Comparison of ENCODE assay signal across 8 mouse cellular contexts in genomic region chr2:153492573-153493392, GRCm38 (mm10). TPM values are rescaled to one million over a fixed set of nuclear protein-coding genes. Genes with fewer than 3 reads are reported as not detected.
DNase-seq lines count a peak whose midpoint lies in the region; ATAC-seq and TF ChIP-seq lines count a peak whose summit lies in the region.

4930404H24Rik (plus strand) TSS chr2:153492790.

- TF ChIP-seq POLR2A in cerebellum, adult 2 months (IDR thresholded peaks at IDR 0.05; ENCODE audit: borderline replicate concordance, insufficient read depth, low read length), result peak; percentile 77; the same call in 1 of the 2 replicates

- H3K4me2 ChIP-seq in forebrain, embryonic 16.5 days (ENCODE audit: low read length), result peak within 1 kb of the TSS; percentile 92
- peak within 1 kb of the TSS; percentile 78 for H3K4me2 ChIP-seq in hindbrain, embryonic 14.5 days (replicated peaks)

- no peaks in the 10 kb centered on the region for H3K27me3 ChIP-seq in cerebellum, adult 2 months (ENCODE audit: control insufficient read depth, insufficient read depth, low read length)
- H3K27me3 ChIP-seq in forebrain, embryonic 16.5 days (replicated peaks; ENCODE audit: control insufficient read depth, insufficient read depth, low read length), result no peaks in the 10 kb centered on the region
- H3K27me3 ChIP-seq in hindbrain, embryonic 14.5 days (ENCODE audit: control insufficient read depth, insufficient read depth, low read length), result no peaks in the 10 kb centered on the region; the same call in 1 of the 2 replicates

- WGBS in cerebellum, adult 2 months, result 1% methylated on average over 76 of the region's 83 CpGs
- WGBS in forebrain, embryonic 16.5 days, result under 1% methylated on average over 65 of the region's 83 CpGs
- WGBS in hindbrain, embryonic 14.5 days, result under 1% methylated on average over 58 of the region's 83 CpGs
- 3% methylated on average over 64 of the region's 83 CpGs for WGBS in macrophage (ENCODE audit: missing documents)

- H3K9ac ChIP-seq in forebrain, embryonic 16.5 days (replicated peaks; ENCODE audit: low read depth, low read length), result peak within 1 kb of the TSS; percentile 87
- peak within 1 kb of the TSS; percentile 73 for H3K9ac ChIP-seq in hindbrain, embryonic 14.5 days

- peaks cover 30% of the 10 kb centered on the region; the same call in 1 of the 2 replicates for H3K79me2 ChIP-seq in macrophage (ENCODE audit: inconsistent target)

- H3K4me1 ChIP-seq in cerebellum, adult 2 months (ENCODE audit: control insufficient read depth, insufficient read depth, low read length), result peaks cover 37% of the 10 kb centered on the region
- peaks cover 65% of the 10 kb centered on the region for H3K4me1 ChIP-seq in forebrain, embryonic 16.5 days (replicated peaks; ENCODE audit: control insufficient read depth, insufficient read depth, low read length)
- peaks cover 61% of the 10 kb centered on the region for H3K4me1 ChIP-seq in hindbrain, embryonic 14.5 days (replicated peaks; ENCODE audit: control insufficient read depth, insufficient read depth, low read length)

- ATAC-seq in forebrain, embryonic 16.5 days, result peak; percentile 80
- ATAC-seq in hindbrain, embryonic 14.5 days (ENCODE audit: low FRiP score), result peak; percentile 90

- no peak for TF ChIP-seq CTCF in cerebellum, adult 2 months (IDR thresholded peaks at IDR 0.05; ENCODE audit: borderline replicate concordance, insufficient read depth, low read depth, low read length)
- TF ChIP-seq CTCF in left cerebral cortex, adult 2 months (IDR thresholded peaks at IDR 0.05), result no peak

- intact Hi-C loops in left cerebral cortex, adult 2 months (cut with DNase I), result loop anchor here (2.0 to 10.0 kb wide), 2 partner anchors 36 to 252 kb away; partner anchors contain the start of genes Mapre1 and Nol4l

- H3K27ac ChIP-seq in cerebellum, adult 2 months (ENCODE audit: insufficient read depth, low read length), result peak within 1 kb of the TSS; percentile 99
- peak within 1 kb of the TSS; percentile 96 for H3K27ac ChIP-seq in forebrain, embryonic 16.5 days (ENCODE audit: low read length)
- H3K27ac ChIP-seq in hindbrain, embryonic 14.5 days, result peak within 1 kb of the TSS; percentile 96
- H3K27ac ChIP-seq in left cerebral cortex, adult 2 months, result peak within 1 kb of the TSS; percentile 90
- H3K27ac ChIP-seq in macrophage, result no peak within 1 kb of the TSS

- no peaks in the 10 kb centered on the region for H3K36me3 ChIP-seq in forebrain, embryonic 16.5 days (ENCODE audit: control insufficient read depth, insufficient read depth)
- H3K36me3 ChIP-seq in hindbrain, embryonic 14.5 days (replicated peaks; ENCODE audit: control insufficient read depth, insufficient read depth), result no peaks in the 10 kb centered on the region
- H3K36me3 ChIP-seq in macrophage (ENCODE audit: inconsistent target), result no peaks in the 10 kb centered on the region

- DNase-seq in T-cell, adult 2 months (ENCODE audit: low spot score), result peak; percentile 39
- DNase-seq in cerebellum, adult 2 months, result peak; percentile 86 to 87
- DNase-seq in hindbrain, embryonic 14.5 days (ENCODE audit: low spot score), result peak; percentile 94
- DNase-seq in left cerebral cortex, adult 2 months (ENCODE audit: extremely low spot score in 1 of 2, low spot score in 2 of 2), result peak; percentile 81 to 82
- DNase-seq in right cerebral cortex, postnatal 14 days, result peak; percentile 79
- DNase-seq in urinary bladder, postnatal 36 days (ENCODE audit: low spot score in 2 of 2), result peak; percentile 41 to 68

- H3K9me3 ChIP-seq in forebrain, embryonic 16.5 days (ENCODE audit: control insufficient read depth, low read length), result no peaks in the 10 kb centered on the region
- no peaks in the 10 kb centered on the region for H3K9me3 ChIP-seq in hindbrain, embryonic 14.5 days (ENCODE audit: control insufficient read depth, low read length)

- H3K4me3 ChIP-seq in cerebellum, adult 2 months (replicated peaks; ENCODE audit: insufficient read depth, low read depth, low read length), result peak within 1 kb of the TSS; percentile 95
- peak within 1 kb of the TSS; percentile 60 for H3K4me3 ChIP-seq in forebrain, embryonic 16.5 days (replicated peaks; ENCODE audit: low read length)
- H3K4me3 ChIP-seq in hindbrain, embryonic 14.5 days (replicated peaks; ENCODE audit: low read length), result peak within 1 kb of the TSS; percentile 46
- peak within 1 kb of the TSS; percentile 70 for H3K4me3 ChIP-seq in left cerebral cortex, adult 2 months
- peak within 1 kb of the TSS; percentile 19; the same call in 1 of the 2 replicates for H3K4me3 ChIP-seq in macrophage (ENCODE audit: inconsistent target)

RNA-seq across cellular contexts. Expression of gene 4930404H24Rik, which starts in this region (rescaled TPM):
- polyA plus RNA-seq in cerebellum, adult 2 months (2012; rRNA removed), result not detected in 2 replicates
- polyA plus RNA-seq in forebrain, embryonic 16.5 days (2015; fragmentation: Nextera tagmentation; extraction: Ambion mirVana), result not detected in 2 replicates
- polyA plus RNA-seq in hindbrain, embryonic 14.5 days (2014; fragmentation: Nextera tagmentation; extraction: Ambion mirVana), result not detected in 2 replicates
- total RNA-seq in left cerebral cortex, adult 2 months (2021), result not detected
- not detected for total RNA-seq in macrophage (2018; cell fraction: chromatin; rRNA removed)
- not detected for total RNA-seq in macrophage (2018; cell fraction: cytosol; rRNA removed)
- total RNA-seq in macrophage (2018; cell fraction: nucleus; rRNA removed), result not detected
- not detected in 3 replicates for polyA plus RNA-seq in macrophage (2018)

Comparison
In these comparisons a context has a peak if more than half of its experiments do, and no peak if none do; other contexts are left out.
1. Peak in DNase-seq, H3K4me3 ChIP-seq and H3K27ac ChIP-seq in cerebellum, adult 2 months; RNA of the gene not detected or under 1 TPM.
2. Peak in ATAC-seq, H3K4me3 ChIP-seq, H3K27ac ChIP-seq, H3K9ac ChIP-seq and H3K4me2 ChIP-seq in forebrain, embryonic 16.5 days; RNA of the gene not detected or under 1 TPM.
3. Peak in DNase-seq, ATAC-seq, H3K4me3 ChIP-seq, H3K27ac ChIP-seq, H3K9ac ChIP-seq and H3K4me2 ChIP-seq in hindbrain, embryonic 14.5 days; RNA of the gene not detected or under 1 TPM.
4. Peak in DNase-seq, H3K4me3 ChIP-seq and H3K27ac ChIP-seq in left cerebral cortex, adult 2 months; RNA of the gene not detected or under 1 TPM.
5. DNase-seq: peak in every context shown above with its lines; median percentile 94 in hindbrain, embryonic 14.5 days; 86 in cerebellum, adult 2 months; 82 in left cerebral cortex, adult 2 months; 79 in right cerebral cortex, postnatal 14 days; 54 in urinary bladder, postnatal 36 days; 39 in T-cell, adult 2 months.
6. H3K4me3 ChIP-seq: peak in every context shown above with its lines; median percentile 95 in cerebellum, adult 2 months; 70 in left cerebral cortex, adult 2 months; 60 in forebrain, embryonic 16.5 days; 46 in hindbrain, embryonic 14.5 days; 19 in macrophage.